Comparison of ENCODE assay signal across 14 mouse cellular contexts in genomic region chr16:32654071-32654733, GRCm38 (mm10).
"Had no signal": no experiment of that assay in that cellular context is flagged by ENCODE, and none has a peak within 500 bp of the region (broad histone marks: within the 10 kb centered on the region; RNA-seq: fewer than 3 reads in every experiment).

No protein-coding gene starts in this region.

- H3K4me2 ChIP-seq: kidney, embryonic 15.5 days; limb, embryonic 15.5 days; liver, embryonic 12.5 days; lung, embryonic 14.5 days; neural tube, embryonic 13.5 days had no signal

- H3K4me3 ChIP-seq: kidney, embryonic 15.5 days; limb, embryonic 15.5 days; liver, embryonic 12.5 days; midbrain, embryonic 10.5 days; myocyte; neural tube, embryonic 13.5 days had no signal

- H3K27me3 ChIP-seq: kidney, embryonic 15.5 days; limb, embryonic 15.5 days; liver, embryonic 12.5 days; neural tube, embryonic 13.5 days had no signal

- H3K36me3 ChIP-seq: kidney, embryonic 15.5 days; neural tube, embryonic 13.5 days had no signal

- H3K9ac ChIP-seq: kidney, embryonic 15.5 days; limb, embryonic 15.5 days; liver, embryonic 12.5 days; lung, embryonic 14.5 days; neural tube, embryonic 13.5 days had no signal

- H3K9me3 ChIP-seq: kidney, embryonic 15.5 days; limb, embryonic 15.5 days; liver, embryonic 12.5 days; midbrain, embryonic 10.5 days; neural tube, embryonic 13.5 days had no signal

- DNase-seq: kidney, adult 2 months; kidney, postnatal 14 days; layer of hippocampus, postnatal 36 days; lung, embryonic 14.5 days; lung, postnatal 14 days; midbrain, embryonic 14.5 days; right cerebral cortex, adult 18-20 months; right cerebral cortex, postnatal 25 days had no signal

- H3K27ac ChIP-seq: kidney, embryonic 15.5 days; limb, embryonic 15.5 days; liver, embryonic 12.5 days; midbrain, embryonic 10.5 days; neural tube, embryonic 13.5 days had no signal

- ATAC-seq: liver, embryonic 12.5 days had no signal
